Mouse (Mus musculus) gastrocnemius, adult 18-20 months (tissue): ENCODE measurements around the gene Cdk15. TPM values are rescaled to one million over a fixed set of nuclear protein-coding genes. Genes with fewer than 3 reads are reported as not detected.

ENCODE experiments used
- DNase-seq: peaks from one replicate; pipeline ENCODE4 v3.0.0; 2021; ENCODE audit warnings: low spot score
- total RNA-seq, 2 experiments: library from RNA; stranded (reverse); gene quantifications; 2 replicates each; pipeline ENCODE4 v1.2.3; 2021

The Cdk15 gene
- total RNA-seq, 2 experiments from 2014 or later, result 0.14 TPM

GRCm38 (mm10) chr1:59272189-59272588 lies 15.5 kb downstream of the Cdk15 start:
- no peak for DNase-seq

- DNase-seq, result no peak
These were observed 29.2 kb downstream of the Cdk15 start for GRCm38 (mm10) chr1:59285880-59286279.

- no peak for DNase-seq
These were observed 29.7 kb downstream of the Cdk15 start for GRCm38 (mm10) chr1:59286316-59286850.

- no peak for DNase-seq
These were observed 31.0 kb downstream of the Cdk15 start for GRCm38 (mm10) chr1:59287733-59288132.

GRCm38 (mm10) chr1:59291652-59292051 lies 34.9 kb downstream of the Cdk15 start:
- DNase-seq, result no peak

- no peak for DNase-seq
These were observed 39.1 kb downstream of the Cdk15 start for GRCm38 (mm10) chr1:59295769-59296168.

GRCm38 (mm10) chr1:59297167-59297566 lies 40.5 kb downstream of the Cdk15 start:
- DNase-seq, result no peak

- DNase-seq, result no peak
These were observed 41.9 kb downstream of the Cdk15 start for GRCm38 (mm10) chr1:59298491-59299090.

GRCm38 (mm10) chr1:59307310-59307709 lies 50.6 kb downstream of the Cdk15 start:
- DNase-seq, result no peak

GRCm38 (mm10) chr1:59311292-59311885 lies 54.7 kb downstream of the Cdk15 start:
- DNase-seq, result no peak

GRCm38 (mm10) chr1:59312187-59313153 lies 55.8 kb downstream of the Cdk15 start:
- no peak for DNase-seq

- no peak for DNase-seq
These were observed 56.6 kb downstream of the Cdk15 start for GRCm38 (mm10) chr1:59313154-59313940.

- no peak for DNase-seq
These were observed 58.5 kb downstream of the Cdk15 start for GRCm38 (mm10) chr1:59315057-59315807.

GRCm38 (mm10) chr1:59316031-59316385 lies 59.3 kb downstream of the Cdk15 start:
- DNase-seq, result no peak

- DNase-seq, result peak; percentile 44
These were observed 59.8 kb downstream of the Cdk15 start for GRCm38 (mm10) chr1:59316386-59317051.

- DNase-seq, result no peak
These were observed 60.7 kb downstream of the Cdk15 start for GRCm38 (mm10) chr1:59317397-59317796.

- no peak for DNase-seq
These were observed 62.2 kb downstream of the Cdk15 start for GRCm38 (mm10) chr1:59318878-59319277.

- DNase-seq, result no peak
These were observed 64.6 kb downstream of the Cdk15 start for GRCm38 (mm10) chr1:59321076-59321879.
